Mouse (Mus musculus) embryo, embryonic 9.5 days (tissue): Measurements from ENCODE around the gene Irgq.
"Not testable (repeated sequence)": the region's sequence is repeated elsewhere in the genome, so short reads cannot be mapped to it uniquely, and the experiment has no call there.

Experiments used
- DNase-seq: peaks from one replicate; pipeline ENCODE4 v3.0.0-alpha.2; 2017; ENCODE audit errors: extremely low spot score

The Irgq gene

GRCm38 (mm10) chr7:24516319-24516718 lies 14.2 kb upstream of the Irgq start:
- DNase-seq = not testable (repeated sequence)

GRCm38 (mm10) chr7:24517077-24517476 lies 13.4 kb upstream of the Irgq start:
- DNase-seq = no peak

GRCm38 (mm10) chr7:24517654-24518053 lies 12.8 kb upstream of the Irgq start:
- DNase-seq = no peak

GRCm38 (mm10) chr7:24519130-24519529 lies 11.4 kb upstream of the Irgq start:
- DNase-seq = no peak

- DNase-seq = not testable (repeated sequence)
These were observed 10.4 kb upstream of the Irgq start for GRCm38 (mm10) chr7:24520054-24520453.

GRCm38 (mm10) chr7:24522805-24523204 lies 7.7 kb upstream of the Irgq start:
- no peak for DNase-seq

GRCm38 (mm10) chr7:24523723-24524122 lies 6.8 kb upstream of the Irgq start:
- no peak for DNase-seq

GRCm38 (mm10) chr7:24524978-24525377 lies 5.5 kb upstream of the Irgq start:
- DNase-seq = no peak

GRCm38 (mm10) chr7:24525686-24526420 lies 4.6 kb upstream of the Irgq start:
- no peak for DNase-seq

- no peak for DNase-seq
These were observed 1.6 kb upstream of the Irgq start for GRCm38 (mm10) chr7:24528861-24529260.

- DNase-seq = no peak
These were observed 909 bp upstream of the Irgq start for GRCm38 (mm10) chr7:24529580-24529979.

GRCm38 (mm10) chr7:24531211-24531971 lies 902 bp downstream of the Irgq start:
- peak; percentile 82 for DNase-seq

- DNase-seq = no peak
These were observed 2.6 kb downstream of the Irgq start for GRCm38 (mm10) chr7:24533031-24533571.

- no peak for DNase-seq
These were observed 3.3 kb downstream of the Irgq start for GRCm38 (mm10) chr7:24533806-24534205.

- peak; percentile 17 for DNase-seq
These were observed 3.8 kb downstream of the Irgq start for GRCm38 (mm10) chr7:24534301-24534700.

GRCm38 (mm10) chr7:24537081-24537480 lies 6.6 kb downstream of the Irgq start:
- DNase-seq = no peak

GRCm38 (mm10) chr7:24537591-24537990 lies 7.1 kb downstream of the Irgq start:
- DNase-seq = no peak

- no peak for DNase-seq
These were observed 7.7 kb downstream of the Irgq start for GRCm38 (mm10) chr7:24538154-24538553.

GRCm38 (mm10) chr7:24538701-24539100 lies 8.2 kb downstream of the Irgq start:
- no peak for DNase-seq

- DNase-seq = no peak
These were observed 9.2 kb downstream of the Irgq start for GRCm38 (mm10) chr7:24539686-24540085.

- DNase-seq = no peak
These were observed 14.0 kb downstream of the Irgq start for GRCm38 (mm10) chr7:24544506-24544905.

- DNase-seq = no peak
These were observed 15.7 kb downstream of the Irgq start, which contains the start of the genes Pinlyp and Xrcc1 for GRCm38 (mm10) chr7:24546068-24546614. Gene Pinlyp, minus strand, starts transcription at chr7:24546118. Gene Xrcc1, plus strand, starts transcription at chr7:24546289.
